Mouse (Mus musculus) gastrocnemius, postnatal 4 days (tissue): ENCODE measurements around the gene Obox6. TPM values are rescaled to one million over a fixed set of nuclear protein-coding genes. Genes with fewer than 3 reads are reported as not detected.

Experiments used
- DNase-seq, 2 experiments: peaks; one replicate each; pipeline ENCODE4 v3.0.0; 2021 to 2022; ENCODE audit warnings: low spot score in 2 of 2, mixed read lengths in 2 of 2
- long read RNA-seq, 2 experiments: library from polyadenylated mRNA; stranded (forward); transcript quantifications; one replicate each; pipeline ENCODE4 v2.0.0; 2021
- total RNA-seq, 2 experiments: library from RNA; stranded (reverse); gene quantifications; 2 replicates each; pipeline ENCODE4 v1.2.3; 2021

Gene Obox6
- total RNA-seq, result not detected
- long read RNA-seq, experiment 1, result 0 reads
- long read RNA-seq, experiment 2, result 0 reads

GRCm38 (mm10) chr7:15839578-15839977 is at the start of gene Obox6:
Gene Obox6, minus strand, starts transcription at chr7:15839678.
- DNase-seq, result no peak

- no peak for DNase-seq
Measured at GRCm38 (mm10) chr7:15884127-15884526, 44.6 kb upstream of the Obox6 start.

GRCm38 (mm10) chr7:15882317-15882716 is 42.8 kb upstream of the Obox6 start, which contains the start of gene Crxos:
Gene Crxos, plus strand, starts transcription at chr7:15882617.
- DNase-seq, result no peak

GRCm38 (mm10) chr7:15881831-15882230 is 42.4 kb upstream of the Obox6 start:
- no peak for DNase-seq

- DNase-seq, result no peak
Measured at GRCm38 (mm10) chr7:15881388-15881787, 41.9 kb upstream of the Obox6 start.

GRCm38 (mm10) chr7:15879756-15880155 is 40.3 kb upstream of the Obox6 start, which contains the start of gene Crx:
Gene Crx, minus strand, starts transcription at chr7:15879968.
- DNase-seq, result no peak

- no peak for DNase-seq
Measured at GRCm38 (mm10) chr7:15864104-15864503, 24.6 kb upstream of the Obox6 start.

GRCm38 (mm10) chr7:15859657-15860056 is 20.2 kb upstream of the Obox6 start:
- DNase-seq, result no peak

Other genes starting within 250 kb of the Obox6 start
- gene Obox3, start 199.8 kb downstream of the Obox6 start, total RNA-seq, result not detected
- not detected for gene Obox5, start 89.5 kb downstream of the Obox6 start, total RNA-seq
- not detected for gene Crx, start 40.3 kb upstream of the Obox6 start, total RNA-seq
- not detected for gene Crxos, start 42.9 kb upstream of the Obox6 start, total RNA-seq
- gene Selenow, start 82.7 kb upstream of the Obox6 start, total RNA-seq, result 100 to 1,000 TPM; 440 to 541 TPM
- 100 to 1,000 TPM; 172 to 173 TPM for gene Nop53, start 106.4 kb upstream of the Obox6 start, total RNA-seq
- 100 to 1,000 TPM; 160 to 194 TPM for gene Ehd2, start 127.9 kb upstream of the Obox6 start, total RNA-seq
- 10 to 100 TPM; 12.1 to 12.6 TPM for gene Bicra, start 208.2 kb upstream of the Obox6 start, total RNA-seq
- gene Zfp541, start 222.1 kb upstream of the Obox6 start, total RNA-seq, result under 1 TPM in 1 of 2 experiments, not detected in 1; 0.05 TPM